Mouse (Mus musculus) adrenal gland, postnatal 25 days (tissue): Measurements from ENCODE around the gene Cbln4. TPM values are rescaled to one million over a fixed set of nuclear protein-coding genes. Genes with fewer than 3 reads are reported as not detected.

Source experiments
- DNase-seq: peaks from one replicate; pipeline ENCODE4 v3.0.0; 2021; ENCODE audit warnings: mixed read lengths
- long read RNA-seq: library from polyadenylated mRNA; stranded (forward); transcript quantifications from one replicate; pipeline ENCODE4 v2.0.0, GENCODE M21; 2021
- total RNA-seq: library from RNA; stranded (reverse); gene quantifications from 2 replicates; pipeline ENCODE4 v1.2.3, GENCODE M21; 2021

Gene Cbln4
- not detected in 2 replicates for total RNA-seq
- long read RNA-seq: 0 reads

- DNase-seq: no peak
These were observed at the start of gene Cbln4 for GRCm38 (mm10) chr2:172043235-172043610. Cbln4 (minus strand) TSS chr2:172043466.

DNA sequence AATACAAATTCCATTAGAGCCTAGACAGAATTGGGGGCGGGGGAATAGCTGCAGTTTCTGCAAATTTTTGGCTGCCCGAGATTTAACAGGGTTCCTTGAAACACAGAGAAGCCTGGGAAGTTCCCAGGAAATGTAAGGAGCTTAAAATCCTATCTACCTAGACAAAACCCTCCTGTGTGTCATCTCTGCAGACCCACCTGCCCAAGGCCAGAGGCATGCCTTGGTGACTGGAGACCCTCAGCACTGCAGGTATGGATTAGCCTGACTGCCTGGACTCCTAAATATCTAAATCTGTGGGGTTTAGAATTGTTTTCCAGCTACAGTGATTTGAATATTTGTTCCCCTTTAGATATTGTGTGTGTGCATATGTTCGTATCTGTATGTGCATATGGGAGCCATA, 35.3 kb upstream of the Cbln4 start:
- no peak for DNase-seq

DNA sequence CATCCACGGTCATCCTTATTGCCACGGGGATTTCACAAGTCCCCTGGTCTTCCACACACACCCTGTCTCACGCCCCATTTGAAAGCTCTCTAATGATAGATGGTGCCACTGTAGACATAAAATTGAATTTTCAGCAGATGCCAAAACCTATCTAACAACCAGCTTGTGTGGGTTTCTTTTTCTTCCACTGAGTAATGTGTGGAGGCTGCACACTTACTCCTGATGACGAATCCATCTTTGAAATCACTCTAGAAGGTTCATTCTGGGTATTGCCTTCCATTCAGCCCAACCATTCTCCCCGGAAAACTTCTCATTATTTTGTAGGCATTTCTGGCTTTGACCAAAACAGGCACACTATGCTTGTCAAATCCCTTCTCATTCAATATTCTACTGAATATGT, 33.0 kb upstream of the Cbln4 start:
- DNase-seq: no peak

- DNase-seq: no peak
These were observed 19.6 kb upstream of the Cbln4 start for GRCm38 (mm10) chr2:172062876-172063275.

DNA sequence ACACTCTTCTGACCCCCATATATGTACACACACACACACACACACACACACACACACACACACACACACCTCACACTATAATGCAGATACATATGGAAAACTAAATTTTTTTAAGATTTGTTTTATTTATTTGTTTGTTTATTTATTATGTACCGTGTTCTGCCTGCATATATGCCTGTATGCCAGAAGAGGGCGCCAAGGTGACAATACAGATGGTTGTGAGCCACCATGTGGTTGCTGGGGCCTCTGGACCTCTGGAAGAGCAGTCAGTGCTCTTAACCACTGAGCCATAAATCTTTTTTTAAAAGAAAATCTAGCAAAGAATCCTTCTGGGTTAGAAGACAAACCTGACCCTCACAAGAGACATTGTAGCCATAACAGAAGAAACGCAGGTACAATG, 16.5 kb upstream of the Cbln4 start:
- no peak for DNase-seq

DNA sequence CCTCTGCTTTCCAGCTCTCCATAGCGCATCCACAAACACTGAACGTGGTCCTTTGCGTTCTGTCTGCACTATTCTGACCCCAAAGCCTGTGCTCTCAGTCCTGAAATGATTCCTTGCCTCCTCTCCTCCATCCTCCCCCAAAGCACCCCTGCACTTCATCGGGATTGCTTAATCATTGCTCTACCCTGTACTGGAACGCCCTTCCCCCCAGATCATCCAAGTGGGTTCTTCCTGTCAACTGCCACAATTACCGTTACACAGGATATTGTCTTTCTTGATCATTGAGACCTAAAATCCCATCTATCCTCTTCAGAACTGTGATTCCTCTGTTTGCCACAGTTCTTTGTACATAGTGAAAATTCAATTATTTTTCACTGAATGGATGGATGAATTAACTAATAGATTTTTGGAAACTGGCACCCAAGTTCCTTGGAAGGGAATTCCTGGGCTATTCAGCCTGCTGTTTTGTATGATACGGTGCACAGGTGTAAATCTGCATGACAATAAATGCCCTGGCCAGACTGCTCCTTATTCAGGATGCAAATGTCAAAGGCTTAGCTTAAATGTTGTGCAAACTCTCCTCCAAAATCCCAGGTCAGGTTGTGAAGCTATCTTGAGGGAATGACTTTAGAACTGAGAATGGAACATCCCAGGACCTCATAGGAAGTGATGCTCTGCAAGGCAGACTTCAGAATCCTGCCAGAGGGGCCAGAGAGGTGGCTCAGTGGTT, 15.8 kb upstream of the Cbln4 start:
- DNase-seq: no peak

- no peak for DNase-seq
These were observed 2.7 kb upstream of the Cbln4 start for GRCm38 (mm10) chr2:172046002-172046401.

GRCm38 (mm10) chr2:172042607-172043234, 545 bp downstream of the Cbln4 start:
- DNase-seq: no peak

DNA sequence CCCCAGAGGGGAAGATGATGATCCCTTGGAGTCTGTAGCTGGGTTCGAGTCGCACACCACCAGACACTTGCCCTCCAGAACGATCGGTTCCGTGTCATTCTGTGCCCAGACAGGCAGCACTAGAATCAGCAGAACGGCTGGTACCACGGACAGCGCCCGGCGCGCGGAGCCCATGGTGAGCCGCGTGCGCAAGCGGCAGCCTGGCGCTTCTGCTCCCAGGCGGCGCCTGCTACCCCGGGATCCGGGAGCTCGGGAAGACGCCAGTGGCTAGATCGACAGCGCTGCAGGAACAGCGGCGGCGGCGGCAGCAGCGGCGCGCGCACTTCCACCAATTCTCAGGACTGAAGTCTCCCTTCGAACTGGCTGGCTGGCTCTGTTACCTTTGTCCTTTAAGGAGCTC, 1.1 kb downstream of the Cbln4 start:
- DNase-seq: peak; percentile 89

DNA sequence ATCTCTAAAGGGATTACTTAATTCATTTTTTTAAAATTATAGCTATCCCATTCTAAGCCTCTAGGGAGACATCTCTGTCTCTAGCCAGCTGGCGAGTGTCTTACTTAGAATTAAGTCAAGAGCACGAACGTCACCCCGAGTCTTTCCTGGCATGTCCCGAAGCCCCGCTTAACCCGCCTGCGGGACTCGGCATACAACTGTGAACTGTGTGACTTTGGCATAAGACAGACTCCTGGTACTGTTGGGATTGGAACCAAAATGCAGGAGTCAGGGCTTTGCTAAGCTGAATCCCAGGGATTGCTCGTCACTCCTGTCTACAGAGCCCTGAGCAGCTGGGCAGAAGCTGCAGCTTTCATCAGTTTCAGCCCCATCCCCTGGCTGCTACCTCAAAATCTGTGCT, 2.4 kb downstream of the Cbln4 start:
- no peak for DNase-seq

- DNase-seq: no peak
These were observed 3.7 kb downstream of the Cbln4 start for GRCm38 (mm10) chr2:172039601-172040000.

DNA sequence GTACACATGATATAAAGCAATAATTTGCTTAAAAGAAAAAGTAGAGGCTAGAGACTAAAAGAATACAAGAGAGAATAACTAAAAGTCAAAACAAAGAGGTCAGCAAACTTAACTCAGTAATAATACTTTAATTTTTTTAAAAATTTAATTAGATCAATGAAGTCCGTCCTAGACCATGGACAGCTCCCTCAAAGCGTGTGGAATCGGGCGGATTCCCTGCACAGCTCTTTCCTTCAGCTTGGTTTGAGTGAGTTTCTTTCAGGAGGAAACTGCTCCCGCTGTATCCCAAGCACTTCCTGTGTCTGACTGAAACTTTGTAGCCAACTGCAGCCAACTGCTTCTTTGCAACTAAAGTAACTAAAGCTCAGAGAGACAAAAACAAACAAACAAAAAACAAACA, 9.0 kb downstream of the Cbln4 start:
- no peak for DNase-seq

DNA sequence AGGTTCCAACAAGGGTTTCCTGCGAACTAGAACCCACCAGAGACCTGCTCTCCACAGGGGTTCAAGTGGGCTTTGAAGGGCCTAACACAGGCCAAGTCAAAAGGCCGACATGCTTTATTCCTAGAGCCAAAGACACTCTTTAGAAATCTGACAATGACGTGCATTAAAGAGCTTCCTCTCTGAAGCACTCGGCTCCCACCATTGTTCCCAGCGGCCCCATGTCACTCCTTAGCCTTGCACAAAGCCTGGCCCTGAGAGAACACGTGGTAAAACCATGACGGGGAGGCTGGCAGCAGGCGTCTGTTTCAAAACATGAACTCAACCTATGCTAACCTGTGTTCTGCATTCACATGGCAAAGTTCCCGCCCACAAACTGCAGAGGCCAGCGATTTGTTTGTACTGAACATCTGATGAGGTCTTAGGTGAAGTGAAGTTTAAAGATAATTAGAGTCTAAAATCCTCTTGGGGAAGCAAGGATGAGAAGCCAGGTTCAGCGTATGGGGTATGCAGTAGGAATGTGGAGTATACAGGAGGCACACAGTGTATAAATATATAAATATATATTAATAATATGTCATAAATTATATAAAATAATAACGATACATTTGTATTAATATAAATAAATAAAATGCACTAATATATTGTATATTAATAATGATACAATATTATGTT, 17.7 kb downstream of the Cbln4 start:
- DNase-seq: no peak

GRCm38 (mm10) chr2:172006726-172007125, 36.5 kb downstream of the Cbln4 start:
- DNase-seq: no peak

DNA sequence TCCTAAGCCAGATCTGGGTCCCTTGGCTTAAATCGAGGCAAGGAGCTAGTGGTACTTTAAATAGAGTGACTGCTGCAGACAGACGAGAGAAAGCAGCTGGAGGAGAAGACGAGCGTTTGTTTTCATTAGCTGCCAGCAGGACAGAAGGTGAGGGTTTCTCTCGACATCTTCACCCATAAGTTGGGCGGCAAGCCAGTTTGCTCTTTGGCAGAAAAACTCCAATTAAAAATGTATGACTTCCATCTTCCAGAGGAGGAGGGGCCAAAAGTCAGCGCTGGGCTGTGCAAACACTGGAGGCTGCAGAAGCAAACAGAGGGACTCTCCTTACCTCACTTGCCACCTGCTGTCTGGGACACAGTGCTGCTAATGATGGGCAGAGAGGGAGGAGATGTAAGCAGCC, 37.3 kb downstream of the Cbln4 start:
- DNase-seq: no peak

- DNase-seq: no peak
These were observed 39.0 kb downstream of the Cbln4 start for GRCm38 (mm10) chr2:172004029-172004984.

DNA sequence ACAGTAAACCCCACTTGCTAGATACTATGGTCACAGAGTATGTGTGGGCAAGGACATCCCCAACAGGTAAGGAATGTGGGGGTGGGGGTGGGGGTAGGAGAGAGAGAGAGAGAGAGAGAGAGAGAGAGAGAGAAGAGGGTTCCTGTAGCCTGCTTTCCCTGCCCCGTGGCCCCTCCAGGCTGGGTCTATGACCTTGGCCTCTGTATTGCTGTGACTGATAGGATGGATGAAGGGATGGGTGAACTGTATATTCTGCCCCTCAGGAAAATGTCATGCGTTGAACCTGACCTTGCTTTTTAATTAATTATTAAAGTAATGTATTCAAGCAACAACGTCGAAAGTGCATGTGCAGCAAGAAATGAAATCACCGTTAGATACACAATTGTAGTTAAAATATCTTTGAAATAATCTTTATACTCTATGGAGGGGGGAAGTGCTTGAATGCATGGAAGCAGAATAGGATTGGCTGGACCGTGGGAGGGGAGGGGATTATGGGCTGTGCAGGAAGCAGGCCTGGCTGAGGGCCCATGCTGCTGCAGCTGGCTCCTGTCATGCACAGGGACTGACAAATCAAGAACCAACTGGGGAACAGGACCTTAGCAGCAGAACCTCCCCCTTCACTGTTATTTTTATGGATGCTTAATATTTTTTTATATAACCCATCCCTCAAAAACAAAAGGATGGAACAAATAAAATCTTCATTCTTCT, 46.1 kb downstream of the Cbln4 start:
- DNase-seq: peak; percentile 9

DNA sequence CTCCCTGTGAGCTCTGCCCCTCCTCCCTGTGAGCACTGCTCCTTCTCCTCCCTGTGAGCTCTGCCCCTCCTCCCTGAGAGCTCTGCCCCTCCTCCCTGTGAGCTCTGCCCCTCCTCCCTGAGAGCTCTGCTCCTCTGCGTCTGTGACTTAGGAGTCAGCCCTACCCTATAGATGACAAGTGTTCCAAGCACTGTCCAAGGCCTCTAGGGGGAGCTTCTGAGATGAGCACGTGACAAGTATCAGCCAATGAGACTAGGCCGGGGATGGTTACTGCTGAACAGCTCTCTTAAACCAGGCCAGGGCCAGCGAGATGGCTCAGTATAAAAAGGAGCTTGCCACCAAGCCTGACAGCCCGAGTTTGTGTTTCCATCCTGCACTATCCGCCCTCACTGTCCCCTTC, 48.4 kb downstream of the Cbln4 start:
- DNase-seq: no peak

DNA sequence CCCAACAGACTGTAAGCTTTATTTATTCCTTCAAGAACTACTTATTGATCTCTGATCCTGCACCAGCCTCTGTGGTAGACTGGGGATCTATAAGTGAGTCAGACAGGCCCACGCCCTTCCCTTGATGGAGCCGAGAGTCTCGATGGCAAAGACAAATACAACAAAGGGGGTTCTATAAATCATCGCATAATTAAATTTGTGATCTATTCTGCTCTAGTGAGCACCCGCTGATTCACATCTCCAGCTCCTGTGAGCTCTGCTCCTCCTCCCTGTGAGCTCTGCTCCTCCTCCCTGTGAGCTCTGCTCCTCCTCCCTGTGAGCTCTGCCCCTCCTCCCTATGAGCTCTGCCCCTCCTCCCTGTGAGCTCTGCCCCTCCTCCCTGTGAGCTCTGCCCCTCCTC, 49.0 kb downstream of the Cbln4 start:
- DNase-seq: no peak

GRCm38 (mm10) chr2:171986686-171987085, 56.6 kb downstream of the Cbln4 start:
- DNase-seq: no peak
